Mouse (Mus musculus) liver, embryonic 14.5 days (tissue): Measurements from ENCODE around the gene Bcl3. TPM values are rescaled to one million over a fixed set of nuclear protein-coding genes. Genes with fewer than 3 reads are reported as not detected.

ENCODE experiments used
- ATAC-seq: fragments of 200-750 bp; cut with Nextera tagmentation; 2 replicates; pipeline ENCODE4 v1.8.0; 2017; ENCODE audit warnings: moderate number of reproducible peaks, mild to moderate bottlenecking, moderate library complexity; ENCODE audit not compliant: insufficient read depth
- DNase-seq, 3 experiments: peaks; one replicate each; pipeline ENCODE4 v3.0.0-alpha.2; 2012 to 2013; ENCODE audit warnings: low read depth in 3 of 3, low spot score in 3 of 3
- H3K27ac ChIP-seq: fragments of 300-500 bp; sonication (generic); 2 replicates; pipeline ENCODE4 v1.5.1; 2014; ENCODE audit warnings: moderate library complexity, mild to moderate bottlenecking, control low read depth, inconsistent platforms
- H3K27me3 ChIP-seq: fragments of 300-500 bp; sonication (generic); 2 replicates; pipeline ENCODE4 v1.6.1; 2014; ENCODE audit warnings: mild to moderate bottlenecking, low read length, moderate library complexity; ENCODE audit not compliant: control insufficient read depth, insufficient read depth
- H3K36me3 ChIP-seq: fragments of 300-500 bp; sonication (generic); replicated peaks from 2 replicates; pipeline ENCODE4 v1.6.1; 2014; ENCODE audit warnings: low read depth; ENCODE audit not compliant: control insufficient read depth, insufficient read depth
- H3K4me1 ChIP-seq, 2 experiments: fragments of 200-500 bp in 1 of 2; fragments of 300-500 bp in 1 of 2; sonication (generic) in 1 of 2; replicated peaks; 2 replicates each; pipeline ENCODE4 v1.6.1; 2012 to 2014; ENCODE audit warnings: antibody characterized with exemption in 1 of 2, inconsistent platforms in 1 of 2, low read length in 1 of 2; ENCODE audit not compliant: control insufficient read depth in 2 of 2, insufficient read depth in 2 of 2
- H3K4me2 ChIP-seq: fragments of 300-500 bp; sonication (generic); 2 replicates; pipeline ENCODE4 v1.6.1; 2014; ENCODE audit warnings: low read depth, mild to moderate bottlenecking, control low read depth, moderate library complexity
- H3K4me3 ChIP-seq, 2 experiments: fragments of 200-500 bp in 1 of 2; fragments of 300-500 bp in 1 of 2; sonication (generic) in 1 of 2; 2 replicates each; pipeline ENCODE4 v1.5.1; 2012 to 2014; ENCODE audit warnings: low read depth in 2 of 2, low read length in 2 of 2, mild to moderate bottlenecking in 2 of 2, control low read depth in 1 of 2, inconsistent platforms in 1 of 2, moderate library complexity in 1 of 2; ENCODE audit not compliant: insufficient read depth in 1 of 2
- H3K9ac ChIP-seq: fragments of 300-500 bp; sonication (generic); replicated peaks from 2 replicates; pipeline ENCODE4 v1.6.1; 2014; ENCODE audit warnings: mild to moderate bottlenecking, control low read depth, moderate library complexity
- H3K9me3 ChIP-seq: fragments of 300-500 bp; sonication (generic); 2 replicates; pipeline ENCODE4 v1.6.1; 2016; ENCODE audit warnings: low read length, mixed read lengths; ENCODE audit not compliant: control insufficient read depth
- CTCF ChIP-seq: IDR thresholded peaks from 2 replicates; pipeline ENCODE4 v1.5.1; 2016; ENCODE audit warnings: antibody characterized with exemption, low read depth, control low read depth
- EP300 ChIP-seq: IDR thresholded peaks from 2 replicates; pipeline ENCODE4 v1.6.1; 2016; ENCODE audit warnings: antibody characterized with exemption, low read depth
- WGBS: fragments of 180-500 bp; shearing (Covaris S2); extraction: QIAGEN DNeasy Blood & Tissue Kit; methylation state at CpG from one replicate; pipeline ENCODE4 v1.1.7; 2014; ENCODE audit not compliant: insufficient replicate concordance; 5-methylcytosine and 5-hydroxymethylcytosine counted together
- polyA plus RNA-seq, 2 experiments: library from polyadenylated mRNA; depleted of rRNA in 1 of 2; stranded (reverse) in 1 of 2; unstranded in 1 of 2; fragments of >200 nt; fragmentation: Nextera tagmentation in 1 of 2; extraction: Ambion mirVana in 1 of 2; gene quantifications; 2 replicates each; pipeline versions ENCODE4 v1.2.1 to v1.2.3; 2012 to 2014

The Bcl3 gene
- polyA plus RNA-seq, 2 experiments = 3.1 to 3.5 TPM

GRCm38 (mm10) chr7:19834055-19834454 is 11.5 kb upstream of the Bcl3 start:
- ATAC-seq (no peak), DNase-seq (no peak)
- Histone ChIP-seq H3K4me1 (peaks cover 0 to 5% of the 10 kb centered on the region in 2 experiments; a peak in 2 of 4 replicates), H3K36me3 (no peaks in the 10 kb centered on the region), H3K9ac (no peak overlapping the region), H3K4me3 (no peak overlapping the region), H3K27me3 (no peaks in the 10 kb centered on the region), H3K4me2 (no peak overlapping the region), H3K9me3 (no peaks in the 10 kb centered on the region), H3K27ac (no peak overlapping the region)
- TF ChIP-seq CTCF = peak; percentile 23; the same call in 1 of the 2 replicates
- no peak for TF ChIP-seq EP300
- 46% methylated on average over 3 of the region's 3 CpGs for WGBS

DNA sequence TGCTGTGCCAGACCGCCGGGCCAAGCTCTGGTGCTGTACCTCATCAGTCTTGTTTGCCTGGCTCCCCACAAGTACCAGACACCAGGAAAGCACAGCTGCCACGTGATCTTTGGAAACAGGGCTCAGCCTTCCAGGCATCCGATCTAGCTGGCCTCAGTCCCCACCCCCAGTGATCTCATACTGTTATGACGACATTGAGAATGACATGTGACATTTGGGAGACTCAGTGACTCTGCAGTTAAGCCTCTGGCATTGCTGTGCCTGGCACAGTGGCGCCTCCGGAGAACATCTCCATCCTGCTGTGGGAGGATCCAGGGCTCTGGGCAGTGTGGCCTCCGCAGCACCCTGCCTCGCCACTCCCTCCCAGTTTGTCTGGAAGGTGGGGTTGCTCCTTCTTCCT is 9.3 kb upstream of the Bcl3 start:
- ATAC-seq (no peak), DNase-seq (no peak)
- TF ChIP-seq EP300 (no peak), CTCF (no peak)

GRCm38 (mm10) chr7:19830682-19831156 is 8.1 kb upstream of the Bcl3 start:
- ATAC-seq = peak; percentile 70
- no peak overlapping the region for H3K27ac ChIP-seq
- WGBS = 18% methylated on average over 13 of the region's 13 CpGs
- no peak for DNase-seq
- TF ChIP-seq CTCF (no peak), EP300 (no peak)
- H3K9me3 ChIP-seq = no peaks in the 10 kb centered on the region
- H3K4me1 ChIP-seq = peaks cover 0 to 5% of the 10 kb centered on the region in 2 experiments; a peak in 2 of 4 replicates
- H3K9ac ChIP-seq = no peak overlapping the region
- no peak overlapping the region for H3K4me3 ChIP-seq
- no peaks in the 10 kb centered on the region for H3K27me3 ChIP-seq
- H3K4me2 ChIP-seq = peak overlapping the region; percentile 6; the same call in 1 of the 2 replicates
- no peaks in the 10 kb centered on the region for H3K36me3 ChIP-seq

More for the DNA sequence above, 9.3 kb upstream of the Bcl3 start:
- Histone ChIP-seq H3K9me3 (no peaks in the 10 kb centered on the region), H3K9ac (no peak overlapping the region), H3K27ac (no peak overlapping the region), H3K4me1 (peaks cover 0 to 5% of the 10 kb centered on the region in 2 experiments; a peak in 2 of 4 replicates), H3K27me3 (no peaks in the 10 kb centered on the region), H3K4me2 (no peak overlapping the region), H3K36me3 (no peaks in the 10 kb centered on the region), H3K4me3 (no peak overlapping the region)
- WGBS = 47% methylated on average over 9 of the region's 9 CpGs

- Histone ChIP-seq H3K4me2 (no peak overlapping the region), H3K4me1 (peaks cover 0 to 9% of the 10 kb centered on the region in 2 experiments; a peak in 2 of 4 replicates), H3K27ac (no peak overlapping the region), H3K27me3 (no peaks in the 10 kb centered on the region), H3K36me3 (no peaks in the 10 kb centered on the region), H3K4me3 (no peak overlapping the region), H3K9ac (no peak overlapping the region), H3K9me3 (no peaks in the 10 kb centered on the region)
- no peak for DNase-seq
- no peak for ATAC-seq
- WGBS = 61% methylated on average over 3 of the region's 3 CpGs
- no peak for TF ChIP-seq CTCF
- no peak for TF ChIP-seq EP300
Observed at GRCm38 (mm10) chr7:19829694-19830093, 7.1 kb upstream of the Bcl3 start.

DNA sequence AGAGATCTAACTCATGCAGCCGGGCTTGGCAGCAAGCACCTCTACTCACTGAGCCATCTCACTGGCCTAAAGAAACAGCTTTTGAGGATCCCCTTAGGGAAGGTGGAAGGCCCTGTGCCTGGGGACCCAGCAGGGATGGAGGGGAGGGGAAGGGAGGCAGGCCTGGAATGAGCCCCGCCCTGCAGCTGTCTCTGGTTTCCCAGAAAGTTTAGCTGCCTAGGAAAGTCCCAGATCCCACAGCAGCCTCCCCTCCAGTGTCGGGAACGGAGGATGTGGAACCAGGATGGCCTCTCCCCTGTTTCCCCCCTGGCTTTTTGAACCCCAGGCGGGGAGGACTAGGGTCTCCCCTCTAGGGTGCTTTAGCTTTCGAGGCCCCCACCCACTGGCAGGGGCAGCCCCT is 4.2 kb upstream of the Bcl3 start:
- Histone ChIP-seq H3K9me3 (no peaks in the 10 kb centered on the region), H3K4me3 (no peak overlapping the region), H3K9ac (no peak overlapping the region), H3K27me3 (peaks cover 14% of the 10 kb centered on the region), H3K27ac (no peak overlapping the region), H3K4me2 (no peak overlapping the region), H3K4me1 (peaks cover 0 to 21% of the 10 kb centered on the region in 2 experiments; a peak in 2 of 4 replicates), H3K36me3 (no peaks in the 10 kb centered on the region)
- DNase-seq = no peak
- TF ChIP-seq EP300 (no peak), CTCF (no peak)
- no peak for ATAC-seq
- 54% methylated on average over 6 of the region's 6 CpGs for WGBS
